Mouse (Mus musculus) T-helper 1 cell (primary cell): ENCODE measurements around the gene Nek6.

Experiments used
- in situ Hi-C: fragments of 300-600 bp; cut with MboI, MseI; formaldehyde crosslinking; loops from one replicate; pipeline ENCODE4 v1.15.1; 2025; ENCODE audit warnings: high pct_unique_total_duplicates

The Nek6 gene

GRCm38 (mm10) chr2:38578602-38579521 is 67.4 kb downstream of the Nek6 start:
- in situ Hi-C loops, result loop anchor here (25.0 kb wide), 1 partner anchor 142 kb away; no protein-coding TSS in a partner anchor

- in situ Hi-C loops, result loop anchor here (25.0 kb wide), 1 partner anchor 142 kb away; no protein-coding TSS in a partner anchor
Measured at GRCm38 (mm10) chr2:38579528-38579927, 68.1 kb downstream of the Nek6 start.

- in situ Hi-C loops, result loop anchor here (25.0 kb wide), 1 partner anchor 147 kb away; no protein-coding TSS in a partner anchor
Measured at GRCm38 (mm10) chr2:38583982-38584381, 72.5 kb downstream of the Nek6 start.

- in situ Hi-C loops, result loop anchor here (25.0 kb wide), 1 partner anchor 147 kb away; no protein-coding TSS in a partner anchor
Measured at GRCm38 (mm10) chr2:38584514-38585378, 73.3 kb downstream of the Nek6 start.

- in situ Hi-C loops, result loop anchor here (25.0 kb wide), 1 partner anchor 148 kb away; no protein-coding TSS in a partner anchor
Measured at GRCm38 (mm10) chr2:38585379-38585736, 73.9 kb downstream of the Nek6 start.

GRCm38 (mm10) chr2:38586733-38587132 is 75.3 kb downstream of the Nek6 start:
- in situ Hi-C loops, result loop anchor here (25.0 kb wide), 1 partner anchor 149 kb away; no protein-coding TSS in a partner anchor

- in situ Hi-C loops, result loop anchor here (25.0 kb wide), 1 partner anchor 155 kb away; no protein-coding TSS in a partner anchor
Measured at GRCm38 (mm10) chr2:38591751-38592459, 80.5 kb downstream of the Nek6 start.

- in situ Hi-C loops, result loop anchor here (25.0 kb wide), 1 partner anchor 158 kb away; no protein-coding TSS in a partner anchor
Measured at GRCm38 (mm10) chr2:38594874-38595273, 83.4 kb downstream of the Nek6 start.

- in situ Hi-C loops, result loop anchor here (25.0 kb wide), 1 partner anchor 161 kb away; no protein-coding TSS in a partner anchor
Measured at GRCm38 (mm10) chr2:38597896-38598295, 86.5 kb downstream of the Nek6 start.

GRCm38 (mm10) chr2:38598395-38598794 is 87.0 kb downstream of the Nek6 start:
- in situ Hi-C loops, result loop anchor here (25.0 kb wide), 1 partner anchor 161 kb away; no protein-coding TSS in a partner anchor

- in situ Hi-C loops, result no loop called here
Measured at GRCm38 (mm10) chr2:38600842-38601241, 89.4 kb downstream of the Nek6 start.

- in situ Hi-C loops, result no loop called here
Measured at GRCm38 (mm10) chr2:38607716-38608115, 96.3 kb downstream of the Nek6 start.

- in situ Hi-C loops, result no loop called here
Measured at GRCm38 (mm10) chr2:38608831-38609309, 97.4 kb downstream of the Nek6 start.

- in situ Hi-C loops, result no loop called here
Measured at GRCm38 (mm10) chr2:38609310-38609709, 97.9 kb downstream of the Nek6 start.

- in situ Hi-C loops, result no loop called here
Measured at GRCm38 (mm10) chr2:38610161-38610560, 98.7 kb downstream of the Nek6 start.

GRCm38 (mm10) chr2:38612596-38612995 is 101.2 kb downstream of the Nek6 start:
- in situ Hi-C loops, result no loop called here

- in situ Hi-C loops, result no loop called here
Measured at GRCm38 (mm10) chr2:38613576-38613975, 102.1 kb downstream of the Nek6 start.

GRCm38 (mm10) chr2:38614437-38614836 is 103.0 kb downstream of the Nek6 start:
- in situ Hi-C loops, result no loop called here

- in situ Hi-C loops, result no loop called here
Measured at GRCm38 (mm10) chr2:38616072-38616471, 104.6 kb downstream of the Nek6 start.

GRCm38 (mm10) chr2:38616956-38617872 is 105.8 kb downstream of the Nek6 start:
- in situ Hi-C loops, result no loop called here
